Mouse (Mus musculus): ENCODE data around the gene Tbc1d14.

Gene Tbc1d14

GRCm38 (mm10) chr5:36460712-36461111 is 132.4 kb downstream of the Tbc1d14 start:
- DNase-seq: no peak

DNA sequence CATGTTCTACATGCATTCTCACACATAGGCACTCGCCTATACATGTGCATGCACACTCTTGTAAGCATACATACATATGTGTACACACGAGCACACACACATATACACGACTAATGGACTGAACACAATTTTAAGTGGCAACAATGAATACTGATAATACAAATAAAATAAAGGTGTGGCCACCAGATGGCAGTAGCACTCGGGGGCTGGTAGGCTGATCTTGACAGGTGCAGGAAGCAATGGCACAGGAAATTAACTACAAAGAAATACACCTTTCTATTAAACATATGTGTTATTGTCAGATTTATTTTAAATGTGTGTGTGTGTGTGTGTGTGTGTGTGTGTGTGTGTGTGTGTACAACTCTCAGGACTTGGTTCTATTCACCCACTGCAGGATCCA is 134.2 kb downstream of the Tbc1d14 start:
- DNase-seq: peak; percentile 44 to 79

DNA sequence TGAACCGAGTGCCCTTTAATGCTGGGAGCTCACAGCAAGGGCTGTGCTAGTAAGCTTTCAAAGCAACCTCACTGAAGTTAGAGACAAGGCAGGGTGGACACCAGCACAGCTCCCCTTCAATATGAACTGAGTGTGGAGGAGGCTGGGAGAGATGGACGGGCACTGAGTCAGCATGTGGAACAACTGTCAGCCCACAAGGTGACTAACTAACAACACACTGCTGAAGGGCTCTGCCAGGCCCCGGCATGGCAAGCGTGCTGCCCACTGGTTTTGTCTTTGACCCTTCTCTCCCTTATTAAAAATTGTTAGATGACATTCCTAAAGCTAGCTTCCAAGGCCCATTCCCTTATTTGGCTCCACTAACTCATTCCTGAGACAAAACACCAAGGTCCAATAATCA is 135.4 kb downstream of the Tbc1d14 start:
- DNase-seq: no peak

- no peak for DNase-seq
Observed at GRCm38 (mm10) chr5:36452821-36453220, 140.3 kb downstream of the Tbc1d14 start.

GRCm38 (mm10) chr5:36451872-36452389 is 141.1 kb downstream of the Tbc1d14 start:
- DNase-seq: no peak

GRCm38 (mm10) chr5:36451119-36451518 is 142.0 kb downstream of the Tbc1d14 start:
- DNase-seq: no peak

- DNase-seq: no peak
Observed at GRCm38 (mm10) chr5:36449710-36450358, 143.2 kb downstream of the Tbc1d14 start.

GRCm38 (mm10) chr5:36447872-36448271 is 145.2 kb downstream of the Tbc1d14 start:
- no peak for DNase-seq

GRCm38 (mm10) chr5:36446166-36446890 is 146.7 kb downstream of the Tbc1d14 start:
- DNase-seq: no peak

GRCm38 (mm10) chr5:36445028-36445427 is 148.0 kb downstream of the Tbc1d14 start:
- no peak for DNase-seq

GRCm38 (mm10) chr5:36444611-36445010 is 148.5 kb downstream of the Tbc1d14 start:
- no peak for DNase-seq

DNA sequence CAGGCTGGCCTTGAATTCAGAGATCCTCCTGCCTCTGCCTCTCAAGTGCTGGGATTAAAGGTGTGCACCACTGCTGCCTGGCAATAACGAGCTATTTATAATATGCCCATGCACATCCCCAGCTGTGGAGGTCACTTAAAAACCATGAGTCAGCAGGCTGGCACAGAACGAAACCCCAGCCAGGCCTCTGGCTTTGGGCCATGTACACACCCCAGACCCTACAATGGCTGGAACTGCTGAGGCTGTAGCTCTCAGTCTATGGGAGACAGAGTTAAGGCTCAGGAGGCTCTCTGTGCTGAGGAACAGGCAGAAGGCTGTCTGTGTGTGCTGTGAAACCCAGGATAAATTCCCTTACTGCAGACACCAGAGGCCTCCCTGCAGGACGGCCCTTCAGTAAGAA is 152.3 kb downstream of the Tbc1d14 start:
- no peak for DNase-seq
